In the genomic region with DNA sequence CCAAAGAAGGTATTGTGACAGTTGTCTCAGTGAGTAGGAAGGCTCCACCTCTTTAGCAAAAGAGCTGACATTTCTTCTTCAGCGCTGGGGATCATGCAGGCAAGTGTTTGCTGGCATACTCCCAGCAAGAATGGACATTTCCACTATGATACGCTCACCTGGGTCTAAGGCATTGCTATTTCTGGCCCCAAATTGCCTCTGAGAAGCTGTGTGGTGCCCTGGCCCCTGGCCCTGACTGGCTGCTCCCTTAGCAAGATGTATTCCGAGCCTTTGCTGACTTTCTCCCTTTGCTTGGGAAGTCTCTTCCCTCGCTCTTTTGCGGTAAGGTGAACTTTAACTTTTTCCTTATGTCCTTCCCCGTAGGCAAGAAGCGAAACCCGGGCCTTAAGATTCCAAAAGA, we compare ENCODE assay signal across 23 mouse cellular contexts.
DNase-seq lines count a peak whose midpoint lies in the region; ATAC-seq and TF ChIP-seq lines count a peak whose summit lies in the region.
"Had no signal": no experiment of that assay in that cellular context is flagged by ENCODE, and none has a peak within 500 bp of the region (broad histone marks: within the 10 kb centered on the region; RNA-seq: fewer than 3 reads in every experiment).

No protein-coding gene starts in this region.

- 0 out of 2 replicates have a peak overlapping the region, but pooled peaks have one; percentile 8 for H3K27ac ChIP-seq in CH12.LX (ENCODE audit: insufficient read depth, low read depth)
- H3K27ac ChIP-seq in limb, embryonic 13.5 days, result peak overlapping the region; percentile 28; the same call in 1 of the 2 replicates
- H3K27ac ChIP-seq: forebrain, embryonic 10.5 days; heart, embryonic 15.5 days; hindbrain, embryonic 14.5 days; liver, embryonic 15.5 days; lung, embryonic 15.5 days; midbrain, embryonic 13.5 days had no signal

- ATAC-seq in limb, embryonic 13.5 days (ENCODE audit: low FRiP score, low read depth), result no peak
- ATAC-seq: forebrain, embryonic 16.5 days; inflammation-experienced regulatory T-cells, adult 6 months; midbrain, embryonic 13.5 days; Patski had no signal

- no peak overlapping the region for H3K4me3 ChIP-seq in CH12.LX (replicated peaks in 1 of 3; ENCODE audit: low read depth in 2 of 3, low read length in 2 of 3, poor library complexity in 1 of 3)
- no peak overlapping the region for H3K4me3 ChIP-seq in limb, embryonic 13.5 days
- H3K4me3 ChIP-seq: forebrain, embryonic 10.5 days; heart, embryonic 15.5 days; liver, embryonic 15.5 days; lung, embryonic 15.5 days; megakaryocyte, embryonic 14.5 days; midbrain, embryonic 13.5 days had no signal

- TF ChIP-seq POLR2A in CH12.LX (IDR thresholded peaks at IDR 0.05; ENCODE audit: low read depth, low read length), result no peak

- in situ Hi-C loops in CH12.LX (cut with MboI; ENCODE audit: low pct_ligation_motif_present, low pct_unique_long_range_greater_than_20kb, low sequenced_read_pairs), result loop anchor here (5.0 to 25.0 kb wide), 3 partner anchors 40 to 595 kb away; no protein-coding TSS in a partner anchor

- peaks cover 17 to 57% of the 10 kb centered on the region in 2 experiments for H3K4me1 ChIP-seq in CH12.LX (ENCODE audit: control insufficient read depth in 1 of 2, insufficient read depth in 2 of 2)
- H3K4me1 ChIP-seq in limb, embryonic 13.5 days, result peaks cover 53% of the 10 kb centered on the region

- no peak for TF ChIP-seq RAD21 in CH12.LX (IDR thresholded peaks at IDR 0.05; ENCODE audit: low read depth, low read length)

- dilution Hi-C loops in CH12.LX (cut with MboI; ENCODE audit: extremely low pct_ligation_motif_present, extremely low pct_unique_long_range_greater_than_20kb, low sequenced_read_pairs), result no loop called here

- no peak overlapping the region for H3K4me2 ChIP-seq in CH12.LX (ENCODE audit: insufficient read depth, low read depth, poor library complexity, severe bottlenecking)
- H3K4me2 ChIP-seq in limb, embryonic 13.5 days (replicated peaks), result 0 out of 2 replicates have a peak overlapping the region, but pooled peaks have one; percentile 9
- H3K4me2 ChIP-seq: heart, embryonic 15.5 days; hindbrain, embryonic 14.5 days; liver, embryonic 15.5 days; lung, embryonic 15.5 days; midbrain, embryonic 13.5 days had no signal

- no peaks in the 10 kb centered on the region for H3K27me3 ChIP-seq in CH12.LX (replicated peaks)
- no peaks in the 10 kb centered on the region for H3K27me3 ChIP-seq in limb, embryonic 13.5 days
- H3K27me3 ChIP-seq: heart, embryonic 15.5 days; liver, embryonic 15.5 days; lung, embryonic 15.5 days; megakaryocyte, embryonic 14.5 days; Patski had no signal

- H3K9ac ChIP-seq in CH12.LX (ENCODE audit: insufficient read depth, low read depth), result no peak overlapping the region
- no peak overlapping the region for H3K9ac ChIP-seq in limb, embryonic 13.5 days
- H3K9ac ChIP-seq: heart, embryonic 15.5 days; hindbrain, embryonic 14.5 days; liver, embryonic 15.5 days; lung, embryonic 15.5 days; midbrain, embryonic 13.5 days had no signal

- peak; percentile 18 to 42 for DNase-seq in cerebellum, postnatal 14 days
- DNase-seq in cerebellum, adult 11 months, result no peak
- peak; percentile 38 to 55 for DNase-seq in kidney, adult 8-10 months
- no peak for DNase-seq in kidney, postnatal 14 days
- DNase-seq in CH12.LX (ENCODE audit: extremely low read depth), result no peak
- no peak for DNase-seq in adrenal gland, adult (ENCODE audit: inconsistent age in 2 of 2, low spot score in 1 of 2)
- DNase-seq: adrenal gland, adult 2 months; cerebellum, adult 18-20 months; gastrocnemius, postnatal 36 days; heart, postnatal 36 days; lung, postnatal 36 days had no signal

- no peak for TF ChIP-seq EP300 in CH12.LX (IDR thresholded peaks at IDR 0.05; ENCODE audit: low read length)

- WGBS in limb, embryonic 13.5 days, result 60% methylated on average over 8 of the region's 8 CpGs

- peaks cover 4% of the 10 kb centered on the region for H3K9me3 ChIP-seq in CH12.LX (replicated peaks; ENCODE audit: low read length)
- 0 out of 2 replicates have a peak, but pooled peaks cover 3% of the 10 kb centered on the region for H3K9me3 ChIP-seq in limb, embryonic 13.5 days
- H3K9me3 ChIP-seq: forebrain, embryonic 10.5 days; heart, embryonic 15.5 days; liver, embryonic 15.5 days; lung, embryonic 15.5 days; midbrain, embryonic 13.5 days had no signal

- peaks cover 4 to 37% of the 10 kb centered on the region in 2 experiments for H3K36me3 ChIP-seq in CH12.LX (replicated peaks in 1 of 2; ENCODE audit: control insufficient read depth in 1 of 2, insufficient read depth in 1 of 2, low read length in 1 of 2)
- peaks cover 5% of the 10 kb centered on the region for H3K36me3 ChIP-seq in limb, embryonic 13.5 days
- H3K36me3 ChIP-seq: G1E; heart, embryonic 15.5 days; liver, embryonic 15.5 days; lung, embryonic 15.5 days had no signal

- peaks cover 3% of the 10 kb centered on the region; the same call in 1 of the 2 replicates for H3K79me2 ChIP-seq in CH12.LX (replicated peaks; ENCODE audit: control insufficient read depth, extremely low read depth, insufficient read depth, poor library complexity, severe bottlenecking)

- no peak for TF ChIP-seq CTCF in CH12.LX (conservative IDR thresholded peaks at IDR 0.05 in 1 of 2, IDR thresholded peaks at IDR 0.05 in 1 of 2; ENCODE audit: low read depth in 2 of 2, low read length in 2 of 2)

TF ChIP-seq in CH12.LX, 34 proteins besides CTCF, POLR2A, EP300 and RAD21:
- no peak for TF ChIP-seq NELFE (IDR thresholded peaks at IDR 0.05; ENCODE audit: low read depth, low read length)
- TF ChIP-seq ZNF384 (IDR thresholded peaks at IDR 0.05; ENCODE audit: low read depth, low read length), result no peak
- no peak for TF ChIP-seq USF1 (IDR thresholded peaks at IDR 0.05; ENCODE audit: low read depth, low read length)
- no peak for TF ChIP-seq BHLHE40 (IDR thresholded peaks at IDR 0.05; ENCODE audit: low read depth, low read length)

Comparison
In these comparisons a context has a peak if more than half of its experiments do, and no peak if none do; other contexts are left out.
1. DNase-seq: peak in cerebellum, postnatal 14 days (2 of 2) and kidney, adult 8-10 months (2 of 2); none in cerebellum, adult 11 months (single experiment), kidney, postnatal 14 days (single experiment), CH12.LX (single experiment) and adrenal gland, adult (0 of 2).